Mouse (Mus musculus) liver, postnatal 0 days (tissue): ENCODE measurements around the gene Ssu72.

Experiments
- CTCF ChIP-seq: sonication (generic); IDR thresholded peaks from 2 replicates; pipeline ENCODE4 v1.5.1; 2016; ENCODE audit warnings: antibody characterized with exemption, low read depth
- EP300 ChIP-seq: IDR thresholded peaks from 2 replicates; pipeline ENCODE4 v1.6.1; 2016; ENCODE audit warnings: antibody characterized with exemption, low read depth, mild to moderate bottlenecking

GRCm38 (mm10) chr4:155761356-155762099, 56.9 kb downstream of the Ssu72 start:
- TF ChIP-seq CTCF, result no peak
- no peak; the same call in 1 of the 2 replicates for TF ChIP-seq EP300
